Comparison of ENCODE assay signal across 15 mouse cellular contexts in the genomic region with DNA sequence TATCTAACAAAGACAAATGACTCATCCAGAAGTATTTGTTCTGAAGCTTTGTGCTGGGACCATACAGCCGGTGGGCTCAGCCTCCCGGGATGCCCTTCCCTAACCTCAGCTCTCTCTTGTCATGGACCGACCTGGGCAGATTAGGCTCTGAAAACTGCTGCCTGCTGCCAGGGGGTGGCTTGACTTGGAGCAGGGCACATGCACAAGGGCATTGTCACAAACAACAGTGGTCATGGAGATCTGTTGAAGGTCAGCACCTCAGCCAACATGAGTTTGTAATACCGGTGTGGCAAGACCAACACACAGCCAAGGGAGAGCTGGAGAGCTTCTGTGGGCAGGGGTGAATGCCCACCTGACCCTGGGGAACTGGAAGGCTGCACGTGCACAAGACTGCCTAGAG. TPM values are rescaled to one million over a fixed set of nuclear protein-coding genes. Genes with fewer than 3 reads are reported as not detected.
DNase-seq lines count a peak whose midpoint lies in the region.
"Had no signal": no experiment of that assay in that cellular context is flagged by ENCODE, and none has a peak within 500 bp of the region (broad histone marks: within the 10 kb centered on the region; RNA-seq: fewer than 3 reads in every experiment).

No protein-coding gene starts in this region.

- intact Hi-C loops in heart, postnatal 36 days (cut with DNase I), result no loop called here

- DNase-seq in heart, adult 18-20 months, result peak; percentile 42 to 49
- DNase-seq in heart, postnatal 36 days, result no peak
- peak; percentile 26 to 40 for DNase-seq in lung, adult 18-20 months
- no peak for DNase-seq in lung, postnatal 25 days (ENCODE audit: low spot score)
- peak; percentile 6 for DNase-seq in 3T3-L1 (ENCODE audit: low read depth, low spot score)
- DNase-seq in adrenal gland, adult 8-10 months, result peak; percentile 81
- DNase-seq in kidney, postnatal 36 days, result no peak
- DNase-seq in frontal cortex, postnatal 36 days (ENCODE audit: low spot score in 2 of 2), result no peak
- DNase-seq: cerebellum, adult 2 months; cerebellum, postnatal 36 days; embryo, embryonic 11 days; kidney, adult 2 months; left cerebral cortex, postnatal 4 days; lung, postnatal 10 days; right cerebral cortex, postnatal 14 days had no signal

RNA-seq across cellular contexts. Expression of a gene that starts 42.7 kb away (rescaled TPM):
- 10 to 100 TPM; 21.8 to 22.3 TPM for total RNA-seq in heart, adult 18-20 months (2021)
- total RNA-seq in heart, postnatal 36 days (2021), result 10 to 100 TPM; 25.5 to 25.7 TPM
- total RNA-seq in adrenal gland, adult 8-10 months (2022), result 10 to 100 TPM; 62.8 to 84.2 (median 72.6) TPM

Comparison
In these comparisons a context has a peak if more than half of its experiments do, and no peak if none do; other contexts are left out.
1. DNase-seq: peak in heart, adult 18-20 months (2 of 2), lung, adult 18-20 months (2 of 2), 3T3-L1 (single experiment) and adrenal gland, adult 8-10 months (single experiment); none in heart, postnatal 36 days (0 of 2), lung, postnatal 25 days (single experiment), kidney, postnatal 36 days (0 of 2) and frontal cortex, postnatal 36 days (0 of 2).